Mouse (Mus musculus): ENCODE results near the gene 2900026A02Rik.

DNA sequence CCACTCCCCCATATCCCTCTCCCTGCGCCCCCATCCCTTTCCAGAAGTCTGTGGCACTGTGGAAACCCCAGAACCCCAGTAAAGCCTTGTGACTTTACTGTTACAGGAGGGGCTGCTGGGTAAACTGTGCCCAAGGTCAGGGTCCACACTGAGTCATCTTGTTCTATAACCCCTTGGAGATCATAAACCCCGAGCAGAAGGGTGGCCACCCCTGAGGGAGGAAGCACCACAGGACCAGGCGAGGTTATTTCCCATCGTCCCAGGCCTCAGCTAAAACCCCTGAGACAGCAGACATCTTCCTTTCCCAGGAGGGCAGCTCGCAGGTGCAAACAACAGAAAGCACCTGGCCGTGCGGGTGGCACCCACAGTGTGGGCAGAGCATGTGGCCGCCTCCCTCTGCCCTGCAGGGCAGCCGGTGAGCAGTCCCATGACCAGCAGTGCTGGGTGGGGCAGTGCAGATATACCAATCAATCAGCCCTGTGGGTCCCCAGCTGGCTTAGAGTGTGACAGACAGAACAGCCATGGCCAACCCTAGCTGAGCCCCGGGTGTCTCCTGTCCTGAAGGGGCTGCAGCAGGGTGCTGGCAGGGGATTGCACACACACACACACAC lies 49.0 kb downstream of the 2900026A02Rik start:
- TF ChIP-seq CTCF (IDR thresholded peaks at IDR 0.05; ENCODE audit: borderline replicate concordance, insufficient read depth, low read length) (no peak), POLR2A (IDR thresholded peaks at IDR 0.05; ENCODE audit: low read depth, low read length) (no peak)
